Mouse (Mus musculus) midbrain, embryonic 10.5 days (tissue): ENCODE results near the gene AU018091. TPM values are rescaled to one million over a fixed set of nuclear protein-coding genes. Genes with fewer than 3 reads are reported as not detected.
"Not testable (repeated sequence)": the region's sequence is repeated elsewhere in the genome, so short reads cannot be mapped to it uniquely, and the experiment has no call there.

ENCODE experiments used
- DNase-seq: peaks from one replicate; pipeline ENCODE4 v3.0.0-alpha.2; 2017; ENCODE audit warnings: low spot score
- H3K27ac ChIP-seq: fragments of 300-500 bp; sonication (generic); replicated peaks from 2 replicates; pipeline ENCODE4 v1.5.1; 2016; ENCODE audit warnings: mild to moderate bottlenecking
- H3K27me3 ChIP-seq: fragments of 300-500 bp; sonication (generic); 2 replicates; pipeline ENCODE4 v1.6.1; 2016; ENCODE audit warnings: low read depth, mild to moderate bottlenecking; ENCODE audit not compliant: poor library complexity, severe bottlenecking
- H3K36me3 ChIP-seq: fragments of 300-500 bp; sonication (generic); 2 replicates; pipeline ENCODE4 v1.6.1; 2016; ENCODE audit warnings: mild to moderate bottlenecking, moderate library complexity
- H3K4me1 ChIP-seq: fragments of 300-500 bp; sonication (generic); 2 replicates; pipeline ENCODE4 v1.6.1; 2016
- H3K4me3 ChIP-seq: fragments of 300-500 bp; sonication (generic); 2 replicates; pipeline ENCODE4 v1.5.1; 2016; ENCODE audit warnings: mild to moderate bottlenecking, moderate library complexity
- H3K9me3 ChIP-seq: fragments of 300-500 bp; sonication (generic); replicated peaks from 2 replicates; pipeline ENCODE4 v1.6.1; 2016; ENCODE audit warnings: mild to moderate bottlenecking
- WGBS: fragments of 180-500 bp; shearing (Covaris S2); methylation state at CpG from one replicate; pipeline ENCODE4 v1.1.7; 2016; 5-methylcytosine and 5-hydroxymethylcytosine counted together
- polyA plus RNA-seq: library from polyadenylated mRNA; unstranded; fragments of >200 nt; fragmentation: Nextera tagmentation; extraction: Ambion mirVana; gene quantifications from 2 replicates; pipeline ENCODE4 v1.2.1, GENCODE M21; 2016

AU018091 gene
- polyA plus RNA-seq, 1 experiment from 2014 or later: 0.14 TPM

DNA sequence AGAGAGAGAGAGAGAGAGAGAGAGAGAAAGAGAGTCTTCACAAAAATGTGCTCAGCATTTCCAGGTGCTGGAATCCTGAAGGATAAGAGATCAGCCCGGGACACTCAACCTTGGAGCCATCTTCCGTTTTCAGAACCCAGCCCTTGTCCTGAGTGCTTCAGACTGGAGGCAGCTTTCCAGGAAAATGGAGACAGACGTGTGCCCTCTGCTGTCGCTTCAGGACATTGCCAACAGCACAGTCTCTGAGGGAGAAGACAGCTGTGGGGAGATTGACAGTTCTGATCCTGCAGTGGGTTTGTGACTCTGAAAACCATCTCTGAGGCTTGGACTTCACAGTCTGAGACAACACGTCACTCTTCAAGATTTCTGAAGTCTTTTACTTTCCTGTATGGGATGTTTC is 26.8 kb upstream of the AU018091 start:
- Histone ChIP-seq H3K9me3 (peaks cover 10% of the 10 kb centered on the region; the same call in 1 of the 2 replicates), H3K27ac (no peak overlapping the region), H3K36me3 (no peaks in the 10 kb centered on the region), H3K4me3 (no peak overlapping the region), H3K4me1 (no peaks in the 10 kb centered on the region), H3K27me3 (no peaks in the 10 kb centered on the region)
- WGBS: 74% methylated on average over 5 of the region's 5 CpGs
- no peak for DNase-seq

DNA sequence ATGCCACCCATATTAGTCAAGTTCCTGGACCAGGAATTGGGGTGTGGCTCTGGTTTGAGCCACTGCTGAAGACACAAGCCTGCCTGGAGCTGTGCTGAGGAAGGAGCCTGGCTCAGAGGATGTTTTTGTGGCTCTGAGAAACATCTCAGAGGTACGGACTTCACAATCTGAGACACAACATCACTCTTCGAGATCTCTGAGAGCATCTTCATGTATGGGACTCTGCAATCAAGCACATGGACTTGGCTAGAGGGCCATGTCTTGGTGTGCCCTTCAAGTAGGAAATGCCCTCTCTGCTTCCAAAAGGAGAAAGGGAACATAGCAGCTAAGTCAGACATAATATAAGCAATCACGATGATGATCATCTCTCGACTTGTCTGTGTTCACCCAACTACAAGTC is 25.5 kb upstream of the AU018091 start:
- H3K27me3 ChIP-seq: no peaks in the 10 kb centered on the region
- no peak overlapping the region for H3K27ac ChIP-seq
- H3K9me3 ChIP-seq: peaks cover 10% of the 10 kb centered on the region; the same call in 1 of the 2 replicates
- 97% methylated on average over 4 of the region's 4 CpGs for WGBS
- DNase-seq: no peak
- H3K4me3 ChIP-seq: no peak overlapping the region
- H3K36me3 ChIP-seq: no peaks in the 10 kb centered on the region
- no peaks in the 10 kb centered on the region for H3K4me1 ChIP-seq

DNA sequence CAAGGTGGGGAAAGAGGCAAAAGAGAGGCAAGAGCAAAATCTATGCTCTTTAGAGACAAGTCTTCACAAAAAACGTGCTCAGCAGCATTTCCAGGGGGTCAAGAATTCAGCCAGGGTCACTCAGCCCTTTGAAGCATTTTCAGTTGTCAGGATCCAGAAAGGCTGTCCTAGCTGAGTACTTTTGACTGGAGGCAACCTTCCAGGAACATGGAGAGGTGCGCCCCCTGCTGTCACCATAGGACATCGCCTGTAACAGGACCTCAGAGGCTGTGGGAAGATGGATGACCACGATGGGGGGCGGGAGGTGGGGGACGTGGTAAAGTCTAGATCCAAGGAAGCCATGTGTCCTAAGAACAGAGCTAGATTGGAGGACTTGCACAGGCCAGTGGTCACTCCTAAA is 24.9 kb upstream of the AU018091 start:
- Histone ChIP-seq H3K36me3 (no peaks in the 10 kb centered on the region), H3K4me3 (no peak overlapping the region), H3K27me3 (no peaks in the 10 kb centered on the region), H3K9me3 (peaks cover 15% of the 10 kb centered on the region), H3K27ac (no peak overlapping the region), H3K4me1 (no peaks in the 10 kb centered on the region)
- DNase-seq: peak; percentile 31
- WGBS: 16% methylated on average over 5 of the region's 6 CpGs

DNA sequence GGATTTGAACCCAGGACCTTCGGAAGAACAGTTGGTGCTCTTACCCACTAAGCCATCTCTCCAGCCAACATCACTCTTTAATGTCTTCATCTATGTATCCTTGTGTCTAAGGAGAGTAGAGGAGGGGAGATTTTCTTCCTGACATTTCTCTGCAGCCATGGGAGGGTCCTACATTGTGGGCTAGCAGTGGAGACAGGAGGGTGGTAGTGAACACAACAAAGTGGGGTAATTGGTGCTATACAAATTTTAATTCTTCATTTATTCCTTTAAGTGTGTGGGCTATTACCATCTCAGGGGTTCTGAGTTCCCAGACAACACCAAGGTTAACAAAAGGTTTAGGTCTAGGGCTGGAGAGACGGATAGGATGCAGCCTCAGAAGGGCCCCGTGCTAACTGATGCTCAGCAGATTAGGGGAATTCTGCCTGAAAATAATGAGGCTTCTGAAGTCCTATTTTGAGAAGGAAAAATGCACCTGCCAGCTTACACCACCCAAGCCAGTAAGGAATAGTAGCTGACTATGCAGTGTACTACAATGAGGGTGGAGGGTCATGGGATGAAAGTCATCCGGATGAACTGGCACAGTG is 24.1 kb upstream of the AU018091 start:
- 74% methylated on average over 4 of the region's 4 CpGs for WGBS
- H3K27me3 ChIP-seq: no peaks in the 10 kb centered on the region
- H3K4me3 ChIP-seq: no peak overlapping the region
- H3K9me3 ChIP-seq: peaks cover 15% of the 10 kb centered on the region
- no peak overlapping the region for H3K27ac ChIP-seq
- H3K36me3 ChIP-seq: no peaks in the 10 kb centered on the region
- DNase-seq: no peak
- H3K4me1 ChIP-seq: no peaks in the 10 kb centered on the region

DNA sequence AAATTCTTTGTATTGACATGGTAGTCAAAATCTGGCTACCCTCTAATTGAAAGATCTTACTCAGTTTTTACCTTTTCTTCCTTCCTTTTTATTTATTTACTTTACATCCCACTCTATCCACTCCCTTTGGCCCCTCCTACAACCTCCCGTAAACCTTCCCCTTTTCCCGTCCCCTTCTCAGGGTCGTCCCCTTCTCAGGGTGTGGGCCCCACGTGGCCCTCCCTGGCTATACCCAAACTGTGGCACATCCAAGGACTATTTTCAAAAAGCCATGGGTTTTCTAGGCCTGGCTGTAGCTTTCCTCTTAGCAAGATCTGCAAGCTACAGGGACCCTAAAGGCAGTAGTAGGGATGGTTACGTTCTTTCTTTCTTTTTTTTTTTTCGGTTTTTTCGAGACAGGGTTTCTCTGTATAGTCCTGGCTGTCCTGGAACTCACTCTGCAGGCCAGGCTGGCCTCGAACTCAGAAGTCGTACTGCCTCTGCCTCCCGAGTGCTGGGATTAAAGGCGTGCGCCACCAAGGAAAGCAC is 23.0 kb upstream of the AU018091 start:
- Histone ChIP-seq H3K36me3 (no peaks in the 10 kb centered on the region), H3K27me3 (no peaks in the 10 kb centered on the region), H3K27ac (no peak overlapping the region), H3K4me1 (no peaks in the 10 kb centered on the region), H3K9me3 (peaks cover 12% of the 10 kb centered on the region), H3K4me3 (no peak overlapping the region)
- no peak for DNase-seq
- 89% methylated on average over 12 of the region's 12 CpGs for WGBS

DNA sequence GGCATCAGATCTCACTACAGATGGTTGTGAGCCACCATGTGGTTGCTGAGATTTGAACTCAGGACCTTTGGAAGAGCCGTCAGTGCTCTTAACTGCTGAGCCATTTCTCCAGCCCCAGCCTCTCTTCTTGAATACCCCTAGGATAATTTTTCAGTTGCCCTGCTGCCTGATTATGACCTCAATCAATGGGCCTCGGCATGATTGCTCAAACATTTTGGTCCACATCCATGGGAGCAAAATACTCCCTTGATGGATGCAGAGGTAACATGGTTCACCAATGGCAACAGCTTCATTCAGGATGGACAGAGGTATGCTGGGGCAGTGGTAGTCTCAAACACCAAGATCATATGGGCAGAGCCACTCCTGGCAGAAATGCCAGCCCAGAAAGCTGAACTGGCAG is 17.7 kb upstream of the AU018091 start:
- not testable (repeated sequence) for H3K4me1 ChIP-seq, H3K4me3 ChIP-seq, H3K36me3 ChIP-seq, DNase-seq, H3K27me3 ChIP-seq, H3K27ac ChIP-seq
- 87% methylated on average over 2 of the region's 2 CpGs for WGBS
- H3K9me3 ChIP-seq: peaks cover 12% of the 10 kb centered on the region

DNA sequence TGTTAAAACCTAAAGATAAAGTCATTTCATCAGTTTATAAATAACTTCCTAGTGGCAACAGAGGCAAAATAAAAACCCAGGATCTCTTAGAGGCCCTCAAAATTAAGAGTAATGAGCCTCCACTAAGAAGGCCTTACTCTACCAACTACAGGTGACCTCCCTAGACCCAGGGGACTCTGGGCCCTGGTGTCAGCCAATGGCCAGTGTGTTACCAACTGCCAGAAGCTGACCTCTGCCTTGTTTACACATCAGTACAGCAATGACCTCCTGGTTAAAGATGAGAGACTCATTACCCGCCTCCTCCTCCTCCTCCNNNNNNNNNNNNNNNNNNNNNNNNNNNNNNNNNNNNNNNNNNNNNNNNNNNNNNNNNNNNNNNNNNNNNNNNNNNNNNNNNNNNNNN is 17.1 kb upstream of the AU018091 start:
- Histone ChIP-seq H3K9me3 (peaks cover 14% of the 10 kb centered on the region), H3K27me3 (no peaks in the 10 kb centered on the region), H3K4me1 (no peaks in the 10 kb centered on the region), H3K4me3 (no peak overlapping the region), H3K27ac (no peak overlapping the region), H3K36me3 (no peaks in the 10 kb centered on the region)
- no peak for DNase-seq
- no CpG with 5 or more reads among the region's 1 CpGs for WGBS

DNA sequence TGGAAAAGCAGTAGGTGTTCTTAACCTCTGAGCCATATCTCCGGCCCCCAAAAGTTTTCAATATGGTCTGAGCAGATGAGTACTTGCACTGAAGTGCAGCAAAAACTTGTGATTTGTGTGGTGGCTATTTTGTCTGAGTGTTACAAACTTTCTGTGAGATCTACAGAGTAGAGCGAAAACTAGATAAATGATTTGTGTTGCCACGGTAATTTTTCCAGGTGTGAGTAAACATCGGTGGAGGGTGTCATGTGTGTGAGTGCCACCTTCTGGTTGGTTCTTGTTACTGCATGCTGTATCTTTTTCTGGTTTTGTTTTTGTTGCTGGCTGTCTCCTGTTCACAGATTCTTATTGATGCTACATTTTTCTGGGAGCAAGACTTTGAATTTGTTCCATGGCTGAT is 15.4 kb upstream of the AU018091 start:
- no peak for DNase-seq

DNA sequence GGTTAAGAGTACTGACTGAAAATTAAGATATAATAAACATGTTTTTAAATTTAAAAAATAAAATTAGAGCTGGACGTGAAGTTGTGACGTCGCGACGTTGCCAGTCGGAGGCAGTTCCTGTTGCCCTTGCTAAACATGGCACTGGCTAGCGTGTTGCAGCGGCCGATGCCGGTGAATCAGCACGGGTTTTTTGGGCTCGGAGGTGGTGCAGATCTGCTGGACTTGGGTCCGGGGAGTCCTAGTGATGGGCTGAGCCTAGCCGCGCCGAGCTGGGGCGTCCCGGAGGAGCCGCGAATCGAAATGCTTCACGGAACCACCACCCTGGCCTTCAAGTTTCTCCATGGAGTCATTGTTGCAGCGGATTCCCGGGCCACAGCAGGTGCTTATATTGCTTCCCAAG is 12.0 kb upstream of the AU018091 start:
- not testable (repeated sequence) for H3K36me3 ChIP-seq, H3K27ac ChIP-seq, H3K27me3 ChIP-seq, DNase-seq, H3K4me1 ChIP-seq, H3K4me3 ChIP-seq
- H3K9me3 ChIP-seq: peaks cover 16% of the 10 kb centered on the region
- WGBS: 95% methylated on average over 24 of the region's 24 CpGs

More for the DNA sequence above, 15.4 kb upstream of the AU018091 start:
- H3K36me3 ChIP-seq: no peaks in the 10 kb centered on the region
- no peak overlapping the region for H3K4me3 ChIP-seq
- no peaks in the 10 kb centered on the region for H3K4me1 ChIP-seq
- peaks cover 20% of the 10 kb centered on the region for H3K9me3 ChIP-seq
- WGBS: 43% methylated on average over 4 of the region's 4 CpGs
- H3K27me3 ChIP-seq: no peaks in the 10 kb centered on the region
- no peak overlapping the region for H3K27ac ChIP-seq

DNA sequence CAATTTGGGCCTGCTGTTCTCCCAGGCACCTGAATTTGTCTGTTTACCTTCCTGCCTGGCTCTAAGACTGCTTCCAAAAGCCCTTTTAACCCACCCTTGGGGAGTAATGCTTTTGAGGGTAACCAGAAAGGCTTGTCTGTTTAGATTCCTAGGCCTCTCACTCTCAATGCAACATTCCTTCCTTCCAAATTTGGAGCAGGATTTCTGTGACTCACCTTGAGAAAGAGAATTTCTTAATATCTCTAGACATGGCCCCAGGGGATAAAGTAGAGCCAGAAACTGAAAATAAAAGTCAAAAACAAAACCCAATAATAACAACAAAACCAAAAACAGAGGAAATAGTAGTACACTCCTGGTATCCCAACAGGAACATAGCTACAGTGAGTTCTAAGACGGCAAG is 707 bp downstream of the AU018091 start:
- DNase-seq: no peak
- Histone ChIP-seq H3K27me3 (no peaks in the 10 kb centered on the region), H3K4me1 (no peaks in the 10 kb centered on the region), H3K9me3 (peaks cover 21% of the 10 kb centered on the region), H3K27ac (no peak overlapping the region), H3K36me3 (no peaks in the 10 kb centered on the region), H3K4me3 (no peak overlapping the region)
- 90% methylated on average over 1 of the region's 1 CpGs for WGBS

DNA sequence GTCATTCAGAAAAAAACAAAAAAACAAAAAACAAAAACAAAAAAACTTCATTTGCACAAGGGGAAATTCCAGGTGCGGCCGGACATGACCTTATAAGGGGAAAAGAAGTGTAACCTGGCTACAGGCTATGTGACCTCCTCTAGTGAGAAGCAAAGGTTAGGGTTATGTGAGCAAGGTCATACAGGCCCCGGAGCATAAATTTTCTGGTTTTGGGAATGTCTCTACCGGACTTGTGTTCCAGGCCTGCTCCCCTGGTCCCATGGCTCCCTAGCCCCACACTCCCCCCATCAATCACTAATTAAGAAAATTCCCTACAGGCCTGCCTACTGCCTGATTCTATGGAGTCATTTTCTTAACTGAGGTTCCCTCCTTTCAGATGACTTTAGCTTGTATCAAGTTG is 2.7 kb downstream of the AU018091 start:
- Histone ChIP-seq H3K4me3 (no peak overlapping the region), H3K9me3 (peaks cover 25% of the 10 kb centered on the region), H3K27ac (no peak overlapping the region), H3K4me1 (no peaks in the 10 kb centered on the region), H3K27me3 (no peaks in the 10 kb centered on the region), H3K36me3 (no peaks in the 10 kb centered on the region)
- DNase-seq: no peak
- 90% methylated on average over 4 of the region's 4 CpGs for WGBS

DNA sequence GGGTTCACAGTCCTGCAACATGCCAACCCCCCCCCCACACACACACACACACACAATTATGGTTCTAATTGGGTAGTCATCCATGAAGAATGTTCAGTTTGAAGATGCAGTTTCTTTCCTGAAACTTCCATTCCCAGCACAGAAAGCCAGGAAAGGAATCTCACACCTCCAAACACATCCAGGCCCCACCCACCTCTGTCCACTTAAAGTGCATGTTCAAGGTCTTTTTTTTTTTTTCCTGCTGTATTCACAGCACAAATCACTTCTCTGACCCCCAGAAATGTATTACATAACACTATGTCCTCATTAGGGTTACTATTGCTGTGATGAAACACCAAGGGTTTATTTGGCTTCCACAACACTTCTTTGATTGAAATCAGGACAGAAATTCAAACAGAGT is 4.0 kb downstream of the AU018091 start:
- no peak overlapping the region for H3K4me3 ChIP-seq
- H3K36me3 ChIP-seq: no peaks in the 10 kb centered on the region
- peaks cover 27% of the 10 kb centered on the region for H3K9me3 ChIP-seq
- no peaks in the 10 kb centered on the region for H3K4me1 ChIP-seq
- no peak for DNase-seq
- H3K27ac ChIP-seq: no peak overlapping the region
- no peaks in the 10 kb centered on the region for H3K27me3 ChIP-seq

DNA sequence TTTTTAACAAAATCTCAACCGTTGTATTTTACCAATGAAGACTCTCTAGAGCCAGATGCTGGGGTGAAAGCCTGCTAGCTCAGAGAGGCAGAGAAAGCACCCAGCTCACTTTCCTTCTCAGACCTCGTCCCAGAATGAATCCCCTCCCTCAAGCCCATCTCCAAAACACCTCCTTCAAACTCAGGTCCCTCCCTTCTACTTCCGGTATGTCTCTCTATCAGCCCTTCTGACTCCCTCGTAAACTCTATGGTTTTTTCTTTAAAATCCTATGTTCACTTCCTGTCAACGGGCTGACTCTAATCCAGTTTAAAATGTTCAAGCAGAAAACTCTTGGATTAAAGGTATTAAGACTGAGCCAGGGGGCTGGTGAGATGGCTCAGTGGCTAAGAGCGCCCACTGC is 4.6 kb downstream of the AU018091 start:
- H3K36me3 ChIP-seq: no peaks in the 10 kb centered on the region
- DNase-seq: no peak
- H3K4me3 ChIP-seq: no peak overlapping the region
- H3K27ac ChIP-seq: no peak overlapping the region
- 82% methylated on average over 6 of the region's 6 CpGs for WGBS
- no peaks in the 10 kb centered on the region for H3K27me3 ChIP-seq
- no peaks in the 10 kb centered on the region for H3K4me1 ChIP-seq
- peaks cover 33% of the 10 kb centered on the region for H3K9me3 ChIP-seq

DNA sequence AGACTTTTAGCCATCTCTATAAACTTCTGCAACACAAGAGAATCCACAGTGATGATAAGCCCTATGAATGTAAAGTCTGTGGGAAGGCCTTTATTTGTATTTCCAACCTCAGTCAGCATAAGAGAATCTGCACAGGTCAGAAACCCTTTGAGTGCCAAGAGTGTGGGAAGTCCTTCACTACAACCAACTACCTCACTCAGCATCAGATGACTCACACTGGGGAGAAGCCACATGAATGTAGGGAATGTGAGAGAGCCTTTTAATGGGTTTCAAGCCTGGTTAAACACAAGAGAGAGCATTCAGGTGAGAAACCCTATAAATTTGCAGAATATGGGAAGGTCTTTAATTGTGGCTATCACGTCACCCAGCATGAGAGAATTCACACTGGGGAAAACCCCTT is 18.6 kb downstream of the AU018091 start:
- Histone ChIP-seq H3K27ac (no peak overlapping the region), H3K27me3 (no peaks in the 10 kb centered on the region), H3K4me1 (no peaks in the 10 kb centered on the region), H3K9me3 (peaks cover 48% of the 10 kb centered on the region; the same call in 1 of the 2 replicates), H3K36me3 (no peaks in the 10 kb centered on the region), H3K4me3 (no peak overlapping the region)
- 73% methylated on average over 1 of the region's 1 CpGs for WGBS
- no peak for DNase-seq
